Mouse (Mus musculus) liver, embryonic 11.5 days (tissue): ENCODE measurements around the gene Gapdh. TPM values are rescaled to one million over a fixed set of nuclear protein-coding genes. Genes with fewer than 3 reads are reported as not detected.

ENCODE experiments used
- ATAC-seq: fragments of 200-750 bp; cut with Nextera tagmentation; replicated peaks from 2 replicates; pipeline ENCODE4 v1.8.0; 2017; ENCODE audit warnings: moderate number of reproducible peaks, mild to moderate bottlenecking, moderate TSS enrichment, moderate library complexity; ENCODE audit not compliant: low FRiP score
- DNase-seq: peaks from one replicate; pipeline ENCODE4 v3.0.0-alpha.2; 2017; ENCODE audit warnings: low spot score
- H3K27ac ChIP-seq: fragments of 300-500 bp; sonication (generic); 2 replicates; pipeline ENCODE4 v1.5.1; 2014; ENCODE audit warnings: mild to moderate bottlenecking, low read depth, low read length, control low read depth
- H3K27me3 ChIP-seq: fragments of 300-500 bp; sonication (generic); replicated peaks from 2 replicates; pipeline ENCODE4 v1.6.1; 2014; ENCODE audit warnings: low read length, mixed read lengths; ENCODE audit not compliant: control insufficient read depth, insufficient read depth
- H3K36me3 ChIP-seq: fragments of 300-500 bp; sonication (generic); 2 replicates; pipeline ENCODE4 v1.6.1; 2014; ENCODE audit warnings: mild to moderate bottlenecking, low read length, moderate library complexity, mixed read lengths; ENCODE audit not compliant: control insufficient read depth, insufficient read depth
- H3K4me1 ChIP-seq: fragments of 300-500 bp; sonication (generic); replicated peaks from 2 replicates; pipeline ENCODE4 v1.6.1; 2014; ENCODE audit warnings: low read length, mixed read lengths; ENCODE audit not compliant: control insufficient read depth, insufficient read depth
- H3K4me2 ChIP-seq: fragments of 300-500 bp; sonication (generic); 2 replicates; pipeline ENCODE4 v1.6.1; 2014; ENCODE audit warnings: mild to moderate bottlenecking, control low read depth, moderate library complexity
- H3K4me3 ChIP-seq: fragments of 300-500 bp; sonication (generic); 2 replicates; pipeline ENCODE4 v1.5.1; 2014; ENCODE audit warnings: low read depth, low read length, control low read depth
- H3K9ac ChIP-seq: fragments of 300-500 bp; sonication (generic); 2 replicates; pipeline ENCODE4 v1.6.1; 2014; ENCODE audit warnings: low read depth, low read length, control low read depth
- H3K9me3 ChIP-seq: fragments of 300-500 bp; sonication (generic); 2 replicates; pipeline ENCODE4 v1.6.1; 2016; ENCODE audit warnings: low read length, inconsistent platforms, mixed read lengths; ENCODE audit not compliant: control insufficient read depth
- WGBS: fragments of 180-500 bp; shearing (Covaris S2); extraction: QIAGEN DNeasy Blood & Tissue Kit; methylation state at CpG from one replicate; pipeline ENCODE4 v1.1.7; 2014; 5-methylcytosine and 5-hydroxymethylcytosine counted together
- polyA plus RNA-seq: library from polyadenylated mRNA; unstranded; fragments of >200 nt; fragmentation: Nextera tagmentation; extraction: Ambion mirVana; gene quantifications from 2 replicates; pipeline ENCODE4 v1.2.1, GENCODE M21; 2014

Gapdh gene
- polyA plus RNA-seq, 1 experiment from 2014 or later: 2,450 TPM

GRCm38 (mm10) chr6:125143904-125144303 is 22.4 kb downstream of the Gapdh start:
- H3K4me1 ChIP-seq: peaks cover 40% of the 10 kb centered on the region
- H3K27ac ChIP-seq: 0 out of 2 replicates have a peak overlapping the region, but pooled peaks have one; percentile 46
- H3K4me2 ChIP-seq: no peak overlapping the region
- H3K9me3 ChIP-seq: no peaks in the 10 kb centered on the region
- WGBS: 83% methylated on average over 9 of the region's 9 CpGs
- DNase-seq (no peak), ATAC-seq (no peak)
- H3K36me3 ChIP-seq: peaks cover 46% of the 10 kb centered on the region
- H3K27me3 ChIP-seq: no peaks in the 10 kb centered on the region
- H3K4me3 ChIP-seq: no peak overlapping the region
- H3K9ac ChIP-seq: no peak overlapping the region

- Histone ChIP-seq H3K4me1 (peaks cover 32% of the 10 kb centered on the region), H3K9ac (no peak overlapping the region), H3K9me3 (no peaks in the 10 kb centered on the region), H3K36me3 (peaks cover 52% of the 10 kb centered on the region), H3K27me3 (no peaks in the 10 kb centered on the region), H3K4me3 (no peak overlapping the region), H3K4me2 (no peak overlapping the region), H3K27ac (no peak overlapping the region)
- DNase-seq: no peak
- no peak for ATAC-seq
- WGBS: 79% methylated on average over 3 of the region's 3 CpGs
Measured at GRCm38 (mm10) chr6:125143128-125143527, 23.1 kb downstream of the Gapdh start.

- Histone ChIP-seq H3K27me3 (no peaks in the 10 kb centered on the region), H3K9me3 (no peaks in the 10 kb centered on the region), H3K4me2 (no peak overlapping the region), H3K36me3 (peaks cover 57% of the 10 kb centered on the region), H3K4me3 (no peak overlapping the region), H3K4me1 (peaks cover 25% of the 10 kb centered on the region), H3K27ac (no peak overlapping the region; the same call in 1 of the 2 replicates), H3K9ac (no peak overlapping the region)
- DNase-seq (no peak), ATAC-seq (no peak)
- WGBS: 90% methylated on average over 8 of the region's 8 CpGs
Measured at GRCm38 (mm10) chr6:125142436-125142835, 23.8 kb downstream of the Gapdh start.

- no peak for DNase-seq
- 91% methylated on average over 7 of the region's 7 CpGs for WGBS
- no peak overlapping the region for H3K4me2 ChIP-seq
- no peak overlapping the region for H3K9ac ChIP-seq
- no peak overlapping the region for H3K27ac ChIP-seq
- ATAC-seq: no peak
- no peaks in the 10 kb centered on the region for H3K9me3 ChIP-seq
- H3K27me3 ChIP-seq: no peaks in the 10 kb centered on the region
- peaks cover 74% of the 10 kb centered on the region for H3K36me3 ChIP-seq
- peaks cover 6% of the 10 kb centered on the region; the same call in 1 of the 2 replicates for H3K4me1 ChIP-seq
- no peak overlapping the region for H3K4me3 ChIP-seq
Measured at GRCm38 (mm10) chr6:125139747-125140146, 26.5 kb downstream of the Gapdh start.

GRCm38 (mm10) chr6:125137002-125137671 is 29.1 kb downstream of the Gapdh start:
- Histone ChIP-seq H3K4me3 (no peak overlapping the region), H3K4me2 (no peak overlapping the region), H3K4me1 (peaks cover 9% of the 10 kb centered on the region), H3K36me3 (peaks cover 74% of the 10 kb centered on the region), H3K27me3 (no peaks in the 10 kb centered on the region), H3K9ac (no peak overlapping the region), H3K9me3 (no peaks in the 10 kb centered on the region), H3K27ac (no peak overlapping the region)
- ATAC-seq (no peak), DNase-seq (no peak)
- WGBS: 87% methylated on average over 19 of the region's 19 CpGs

- Histone ChIP-seq H3K27me3 (no peaks in the 10 kb centered on the region), H3K4me2 (peak overlapping the region; percentile 94), H3K4me1 (peaks cover 9% of the 10 kb centered on the region), H3K9me3 (no peaks in the 10 kb centered on the region), H3K9ac (peak overlapping the region; percentile 92), H3K36me3 (peaks cover 38% of the 10 kb centered on the region), H3K27ac (peak overlapping the region; percentile 86), H3K4me3 (peak overlapping the region; percentile 93)
- 5% methylated on average over 11 of the region's 11 CpGs for WGBS
- DNase-seq (no peak), ATAC-seq (no peak)
Measured at GRCm38 (mm10) chr6:125132470-125132869, 33.8 kb downstream of the Gapdh start.

GRCm38 (mm10) chr6:125131302-125132156 is 34.7 kb downstream of the Gapdh start, which contains the start of gene Nop2:
TSS of gene Nop2 (plus strand) at chr6:125131909.
- H3K4me2 ChIP-seq: peak within 1 kb of the TSS; percentile 94
- WGBS: under 1% methylated on average over 65 of the region's 66 CpGs
- peak within 1 kb of the TSS; percentile 93 for H3K4me3 ChIP-seq
- peak within 1 kb of the TSS; percentile 86 for H3K27ac ChIP-seq
- H3K9ac ChIP-seq: peak within 1 kb of the TSS; percentile 92
- H3K36me3 ChIP-seq: peaks cover 34% of the 10 kb centered on the region
- H3K4me1 ChIP-seq: peaks cover 9% of the 10 kb centered on the region
- ATAC-seq (peak; percentile 92), DNase-seq (peak; percentile 95)
- no peaks in the 10 kb centered on the region for H3K9me3 ChIP-seq
- H3K27me3 ChIP-seq: no peaks in the 10 kb centered on the region

GRCm38 (mm10) chr6:125129710-125130402 is 36.4 kb downstream of the Gapdh start:
- no peak for ATAC-seq
- peaks cover 31% of the 10 kb centered on the region for H3K36me3 ChIP-seq
- no peak overlapping the region for H3K27ac ChIP-seq
- DNase-seq: no peak
- peaks cover 9% of the 10 kb centered on the region for H3K4me1 ChIP-seq
- H3K9me3 ChIP-seq: no peaks in the 10 kb centered on the region
- 89% methylated on average over 20 of the region's 20 CpGs for WGBS
- H3K9ac ChIP-seq: no peak overlapping the region
- H3K27me3 ChIP-seq: no peaks in the 10 kb centered on the region
- no peak overlapping the region for H3K4me2 ChIP-seq
- no peak overlapping the region for H3K4me3 ChIP-seq
